Mouse (Mus musculus) stomach, postnatal 0 days (tissue): ENCODE measurements around the gene Capzb.
A peak's percentile ranks its signal among the peaks of the same experiment; 100 is the strongest.

Source experiments
- CTCF ChIP-seq: IDR thresholded peaks from 2 replicates; pipeline ENCODE4 v1.5.1; 2016; ENCODE audit warnings: antibody characterized with exemption, low read depth, mild to moderate bottlenecking, moderate library complexity
- EP300 ChIP-seq: optimal IDR thresholded peaks from 2 replicates; pipeline ENCODE3; 2016; ENCODE audit warnings: antibody characterized with exemption

DNA sequence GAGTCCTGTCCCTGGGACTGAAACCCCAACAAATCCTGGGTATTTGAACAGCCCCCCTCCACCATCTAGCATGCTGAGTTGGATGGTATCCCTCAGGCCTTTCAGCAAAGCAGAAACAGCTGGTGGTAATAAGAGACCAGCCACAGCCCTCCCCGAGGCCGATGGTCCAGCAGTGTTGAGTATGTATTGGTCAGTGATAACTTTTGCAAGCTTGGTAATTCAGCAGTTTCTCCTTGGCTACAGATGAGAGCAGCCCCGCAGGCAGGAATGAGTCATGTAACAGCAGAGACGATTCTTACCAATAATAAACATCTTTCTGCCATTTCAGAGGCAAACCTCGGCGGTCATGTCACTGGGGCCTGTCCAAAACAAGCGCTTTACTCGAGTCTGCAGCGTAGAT lies 23.9 kb downstream of the Capzb start:
- TF ChIP-seq CTCF (peak; percentile 5; the same call in 1 of the 2 replicates), EP300 (no peak)
